ENCODE assay signal across 14 mouse cellular contexts in the genomic region with DNA sequence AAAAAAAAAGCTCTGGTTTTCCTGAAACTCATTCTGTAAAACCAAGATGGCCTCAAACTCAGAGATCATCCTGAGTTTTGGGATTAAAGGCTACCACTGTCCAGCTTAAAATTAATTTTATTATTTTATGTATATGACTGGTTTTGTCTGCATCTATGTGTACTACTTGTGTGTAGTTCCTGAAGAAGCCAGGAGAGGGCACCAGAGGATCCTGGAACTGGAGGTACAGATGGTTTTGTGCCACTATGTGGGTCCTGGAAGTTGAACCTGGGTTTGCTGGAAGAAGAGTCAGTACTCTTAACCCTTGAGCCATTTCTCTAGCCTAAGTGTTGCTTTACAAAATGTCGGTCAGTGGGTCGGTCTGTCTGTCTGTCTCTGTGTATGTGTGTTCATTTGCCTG. TPM values are rescaled to one million over a fixed set of nuclear protein-coding genes. Genes with fewer than 3 reads are reported as not detected.
A peak's percentile ranks its signal among the peaks of the same experiment; 100 is the strongest.
DNase-seq lines count a peak whose midpoint lies in the region; ATAC-seq and TF ChIP-seq lines count a peak whose summit lies in the region.
"Had no signal": no experiment of that assay in that cellular context is flagged by ENCODE, and none has a peak within 500 bp of the region (broad histone marks: within the 10 kb centered on the region; RNA-seq: fewer than 3 reads in every experiment).

No protein-coding gene starts in this region.

- H3K27ac ChIP-seq in forebrain, postnatal 0 days (ENCODE audit: low read depth, low read length), result no peak overlapping the region
- no peak overlapping the region for H3K27ac ChIP-seq in forebrain, embryonic 13.5 days
- no peak overlapping the region for H3K27ac ChIP-seq in lung, postnatal 0 days (ENCODE audit: low read length)
- no peak overlapping the region for H3K27ac ChIP-seq in bone marrow, adult 2 months (ENCODE audit: control insufficient read depth, insufficient read depth, low read depth, low read length, poor library complexity)
- H3K27ac ChIP-seq: forebrain, embryonic 10.5 days; lung, embryonic 15.5 days; neural tube, embryonic 13.5 days had no signal

- no peak for DNase-seq in forebrain, postnatal 0 days
- DNase-seq in lung, postnatal 0 days (ENCODE audit: low spot score), result no peak
- no peak for DNase-seq in lung, postnatal 4 days
- peak; percentile 42 for DNase-seq in retina, postnatal 1 day
- no peak for DNase-seq in layer of hippocampus, adult 9-10 months (ENCODE audit: low spot score)
- DNase-seq in kidney, postnatal 10 days, result no peak
- DNase-seq: heart, postnatal 14 days; layer of hippocampus, adult 9-11 months had no signal

- TF ChIP-seq POLR2A in bone marrow, adult 2 months (IDR thresholded peaks at IDR 0.05; ENCODE audit: borderline replicate concordance, control insufficient read depth, low read depth, low read length), result no peak

- no peaks in the 10 kb centered on the region for H3K9me3 ChIP-seq in forebrain, postnatal 0 days (ENCODE audit: low read length)
- no peaks in the 10 kb centered on the region for H3K9me3 ChIP-seq in forebrain, embryonic 13.5 days (replicated peaks)
- H3K9me3 ChIP-seq in lung, postnatal 0 days (ENCODE audit: low read length), result no peaks in the 10 kb centered on the region
- H3K9me3 ChIP-seq: forebrain, embryonic 10.5 days; lung, embryonic 15.5 days; neural tube, embryonic 13.5 days had no signal

- no peaks in the 10 kb centered on the region for H3K4me1 ChIP-seq in forebrain, postnatal 0 days (ENCODE audit: insufficient read depth)
- H3K4me1 ChIP-seq in forebrain, embryonic 13.5 days, result no peaks in the 10 kb centered on the region
- no peaks in the 10 kb centered on the region for H3K4me1 ChIP-seq in lung, postnatal 0 days (ENCODE audit: insufficient read depth, low read depth, low read length)
- peaks cover 1% of the 10 kb centered on the region; the same call in 1 of the 2 replicates for H3K4me1 ChIP-seq in bone marrow, adult 2 months (ENCODE audit: control insufficient read depth, insufficient read depth, low read length)
- H3K4me1 ChIP-seq: neural tube, embryonic 13.5 days had no signal

- no peak overlapping the region for H3K4me2 ChIP-seq in forebrain, postnatal 0 days (ENCODE audit: low read depth)
- no peak overlapping the region for H3K4me2 ChIP-seq in forebrain, embryonic 13.5 days
- H3K4me2 ChIP-seq in lung, postnatal 0 days (replicated peaks; ENCODE audit: low read depth, low read length), result no peak overlapping the region
- H3K4me2 ChIP-seq: lung, embryonic 15.5 days; neural tube, embryonic 13.5 days had no signal

- H3K36me3 ChIP-seq in forebrain, postnatal 0 days (ENCODE audit: insufficient read depth), result no peaks in the 10 kb centered on the region
- no peaks in the 10 kb centered on the region for H3K36me3 ChIP-seq in forebrain, embryonic 13.5 days (ENCODE audit: poor library complexity, severe bottlenecking)
- H3K36me3 ChIP-seq in lung, postnatal 0 days (ENCODE audit: insufficient read depth, low read length), result no peaks in the 10 kb centered on the region
- H3K36me3 ChIP-seq: forebrain, embryonic 10.5 days; G1E; lung, embryonic 15.5 days; neural tube, embryonic 13.5 days had no signal

- WGBS in forebrain, postnatal 0 days, result 96% methylated on average over 2 of the region's 2 CpGs
- WGBS in forebrain, embryonic 13.5 days, result 98% methylated on average over 2 of the region's 2 CpGs
- 85% methylated on average over 2 of the region's 2 CpGs for WGBS in lung, postnatal 0 days
- WGBS in bone marrow, adult 2 months, result 93% methylated on average over 2 of the region's 2 CpGs

- TF ChIP-seq CTCF in forebrain, postnatal 0 days (IDR thresholded peaks at IDR 0.05; ENCODE audit: low read depth), result 0 out of 2 replicates have a peak, but pooled peaks have one; percentile 8
- peak; percentile 49 for TF ChIP-seq CTCF in lung, postnatal 0 days (IDR thresholded peaks at IDR 0.05)
- TF ChIP-seq CTCF in bone marrow, adult 2 months (IDR thresholded peaks at IDR 0.05; ENCODE audit: control insufficient read depth, insufficient read depth, low read length), result peak; percentile 13; the same call in 1 of the 2 replicates

- no peak for TF ChIP-seq EP300 in lung, postnatal 0 days (IDR thresholded peaks at IDR 0.05)

- no peak overlapping the region for H3K9ac ChIP-seq in forebrain, postnatal 0 days
- no peak overlapping the region for H3K9ac ChIP-seq in forebrain, embryonic 13.5 days
- no peak overlapping the region for H3K9ac ChIP-seq in lung, postnatal 0 days (replicated peaks; ENCODE audit: low read depth)
- H3K9ac ChIP-seq: lung, embryonic 15.5 days; neural tube, embryonic 13.5 days had no signal

- H3K4me3 ChIP-seq in forebrain, postnatal 0 days (ENCODE audit: low read depth, low read length), result no peak overlapping the region
- H3K4me3 ChIP-seq in forebrain, embryonic 13.5 days, result no peak overlapping the region
- no peak overlapping the region for H3K4me3 ChIP-seq in lung, postnatal 0 days (ENCODE audit: low read depth, low read length)
- no peak overlapping the region for H3K4me3 ChIP-seq in bone marrow, adult 2 months (replicated peaks; ENCODE audit: control insufficient read depth, low read depth, low read length)
- H3K4me3 ChIP-seq: forebrain, embryonic 10.5 days; lung, embryonic 15.5 days; neural tube, embryonic 13.5 days had no signal

- H3K27me3 ChIP-seq in forebrain, postnatal 0 days (ENCODE audit: insufficient read depth, low read length), result no peaks in the 10 kb centered on the region
- no peaks in the 10 kb centered on the region for H3K27me3 ChIP-seq in forebrain, embryonic 13.5 days
- no peaks in the 10 kb centered on the region for H3K27me3 ChIP-seq in lung, postnatal 0 days (replicated peaks; ENCODE audit: insufficient read depth, low read length)
- H3K27me3 ChIP-seq: lung, embryonic 15.5 days; neural tube, embryonic 13.5 days had no signal

- no peak for ATAC-seq in forebrain, postnatal 0 days
- no peak for ATAC-seq in forebrain, embryonic 13.5 days
- ATAC-seq in lung, postnatal 0 days, result no peak

RNA-seq across cellular contexts. Expression of gene P2ry6, which starts 16.0 kb away (rescaled TPM):
- 1.2 and 2.3 TPM in 2 replicates for total RNA-seq in forebrain, postnatal 0 days (2014; rRNA removed)
- 3.1 and 3.8 TPM in 2 replicates for polyA plus RNA-seq in forebrain, postnatal 0 days (2015; fragmentation: Nextera tagmentation; extraction: Ambion mirVana)
- polyA plus RNA-seq in forebrain, embryonic 13.5 days (2015; fragmentation: Nextera tagmentation; extraction: Ambion mirVana), result 1.4 and 1.5 TPM in 2 replicates
- polyA plus RNA-seq in lung, postnatal 0 days (2015; fragmentation: Nextera tagmentation; extraction: Ambion mirVana), result 9.9 and 11.2 TPM in 2 replicates
- polyA plus RNA-seq in bone marrow, adult 2 months (2011; ENCODE audit: insufficient read depth, insufficient read length, low replicate concordance, missing spikeins), result 1.3 TPM in 2 replicates

RNA-seq across cellular contexts. Expression of gene Arhgef17, which starts 26.5 kb away (rescaled TPM):
- 47.9 and 52.7 TPM in 2 replicates for total RNA-seq in forebrain, postnatal 0 days (2014; rRNA removed)
- 9.8 and 12.5 TPM in 2 replicates for polyA plus RNA-seq in forebrain, postnatal 0 days (2015; fragmentation: Nextera tagmentation; extraction: Ambion mirVana)
- polyA plus RNA-seq in forebrain, embryonic 13.5 days (2015; fragmentation: Nextera tagmentation; extraction: Ambion mirVana), result 4.4 and 4.7 TPM in 2 replicates
- 5.8 and 7.0 TPM in 2 replicates for polyA plus RNA-seq in lung, postnatal 0 days (2015; fragmentation: Nextera tagmentation; extraction: Ambion mirVana)
- polyA plus RNA-seq in bone marrow, adult 2 months (2011; ENCODE audit: insufficient read depth, insufficient read length, low replicate concordance, missing spikeins), result 2.6 and 8.9 TPM in 2 replicates

RNA-seq across cellular contexts. Expression of gene P2ry2, which starts 54.2 kb away (rescaled TPM):
- 0.38 and 0.67 TPM in 2 replicates for total RNA-seq in forebrain, postnatal 0 days (2014; rRNA removed)
- 0.24 and 0.40 TPM in 2 replicates for polyA plus RNA-seq in forebrain, postnatal 0 days (2015; fragmentation: Nextera tagmentation; extraction: Ambion mirVana)
- polyA plus RNA-seq in forebrain, embryonic 13.5 days (2015; fragmentation: Nextera tagmentation; extraction: Ambion mirVana), result 0.24 TPM in 1 of 2 replicates, not detected in the other
- 11.5 and 11.6 TPM in 2 replicates for polyA plus RNA-seq in lung, postnatal 0 days (2015; fragmentation: Nextera tagmentation; extraction: Ambion mirVana)
- 0.72 and 0.82 TPM in 2 replicates for polyA plus RNA-seq in bone marrow, adult 2 months (2011; ENCODE audit: insufficient read depth, insufficient read length, low replicate concordance, missing spikeins)
- polyA plus RNA-seq: G1E had no signal
